Mouse (Mus musculus) embryo, embryonic 10 days (tissue): ENCODE data around the gene Serpinh1.
A peak's percentile ranks its signal among the peaks of the same experiment; 100 is the strongest.

Experiments
- DNase-seq: peaks from one replicate; pipeline ENCODE4 v3.0.0-alpha.2; 2015; ENCODE audit warnings: low spot score

The Serpinh1 gene

GRCm38 (mm10) chr7:99352526-99353400 is at the start of gene Serpinh1:
Serpinh1 (minus strand) TSS chr7:99353239.
- DNase-seq: peak; percentile 88

- DNase-seq: no peak
These were observed 49.4 kb upstream of the Serpinh1 start for GRCm38 (mm10) chr7:99402477-99402876.

- peak; percentile 43 for DNase-seq
These were observed 48.3 kb upstream of the Serpinh1 start for GRCm38 (mm10) chr7:99401373-99401772.

GRCm38 (mm10) chr7:99396994-99397659 is 44.1 kb upstream of the Serpinh1 start:
- no peak for DNase-seq

- no peak for DNase-seq
These were observed 43.0 kb upstream of the Serpinh1 start for GRCm38 (mm10) chr7:99395908-99396616.

- no peak for DNase-seq
These were observed 42.3 kb upstream of the Serpinh1 start for GRCm38 (mm10) chr7:99395385-99395784.

- DNase-seq: no peak
These were observed 40.8 kb upstream of the Serpinh1 start for GRCm38 (mm10) chr7:99393711-99394325.

- no peak for DNase-seq
These were observed 39.7 kb upstream of the Serpinh1 start for GRCm38 (mm10) chr7:99392696-99393095.

- peak; percentile 65 for DNase-seq
These were observed 37.5 kb upstream of the Serpinh1 start for GRCm38 (mm10) chr7:99390559-99390958.

GRCm38 (mm10) chr7:99387356-99387755 is 34.3 kb upstream of the Serpinh1 start:
- no peak for DNase-seq

- no peak for DNase-seq
These were observed 33.8 kb upstream of the Serpinh1 start for GRCm38 (mm10) chr7:99386811-99387210.

- peak; percentile 48 for DNase-seq
These were observed 33.0 kb upstream of the Serpinh1 start for GRCm38 (mm10) chr7:99386030-99386429.

- peak; percentile 61 for DNase-seq
These were observed 31.1 kb upstream of the Serpinh1 start for GRCm38 (mm10) chr7:99384101-99384611.

GRCm38 (mm10) chr7:99383246-99383645 is 30.2 kb upstream of the Serpinh1 start:
- DNase-seq: no peak

GRCm38 (mm10) chr7:99382088-99383000 is 29.3 kb upstream of the Serpinh1 start:
- DNase-seq: peak; percentile 48

- peak; percentile 95 for DNase-seq
These were observed 28.4 kb upstream of the Serpinh1 start, which contains the start of gene Gdpd5 for GRCm38 (mm10) chr7:99381214-99382087. Gdpd5 (plus strand) TSS chr7:99381414.

GRCm38 (mm10) chr7:99380491-99381213 is 27.6 kb upstream of the Serpinh1 start:
- peak; percentile 87 for DNase-seq

- DNase-seq: peak; percentile 51
These were observed 25.8 kb upstream of the Serpinh1 start for GRCm38 (mm10) chr7:99378870-99379269.

- DNase-seq: peak; percentile 68
These were observed 22.4 kb upstream of the Serpinh1 start for GRCm38 (mm10) chr7:99375455-99375854.
